Mouse (Mus musculus): ENCODE data around the gene Alox12e. TPM values are rescaled to one million over a fixed set of nuclear protein-coding genes. Genes with fewer than 3 reads are reported as not detected.
A peak's percentile ranks its signal among the peaks of the same experiment; 100 is the strongest.

Gene Alox12e
- polyA plus RNA-seq, 1 experiment from 2014 or later = not detected

DNA sequence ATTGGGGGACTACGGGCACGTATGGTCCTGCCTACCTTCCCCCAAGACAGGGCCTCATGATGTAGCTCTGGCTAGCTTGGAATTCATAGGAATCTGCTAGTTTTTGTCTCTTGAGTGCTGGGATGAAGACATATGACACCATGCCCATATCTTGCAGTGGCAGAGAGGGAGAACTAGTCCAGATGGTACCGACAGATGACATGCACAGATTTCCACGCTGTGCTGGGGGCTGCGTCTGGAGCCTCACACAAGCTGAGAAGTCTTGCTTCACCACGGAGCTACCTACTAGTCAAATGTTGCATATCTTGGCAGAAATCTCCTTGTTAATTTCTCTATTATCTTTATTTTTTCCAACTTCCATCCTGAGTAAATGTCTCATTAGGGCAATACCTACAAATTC lies 28.5 kb downstream of the Alox12e start:
- H3K4me3 ChIP-seq (replicated peaks; ENCODE audit: low read length) = no peak overlapping the region
- no peaks in the 10 kb centered on the region for H3K4me1 ChIP-seq (replicated peaks; ENCODE audit: control insufficient read depth, insufficient read depth, low read length)
- no peaks in the 10 kb centered on the region for H3K27me3 ChIP-seq (replicated peaks; ENCODE audit: control insufficient read depth, insufficient read depth, low read length)
- peak; percentile 63; the same call in 1 of the 2 replicates for ATAC-seq
- 74% methylated on average over 6 of the region's 6 CpGs for WGBS
- peak overlapping the region; percentile 41; the same call in 1 of the 2 replicates for H3K27ac ChIP-seq (ENCODE audit: low read length)
- no peak overlapping the region for H3K9ac ChIP-seq (replicated peaks; ENCODE audit: low read depth, low read length)
- no peaks in the 10 kb centered on the region for H3K36me3 ChIP-seq (ENCODE audit: control insufficient read depth, insufficient read depth)
- no peaks in the 10 kb centered on the region for H3K9me3 ChIP-seq (ENCODE audit: control insufficient read depth, low read length)
- no peak overlapping the region for H3K4me2 ChIP-seq (ENCODE audit: low read length)

DNA sequence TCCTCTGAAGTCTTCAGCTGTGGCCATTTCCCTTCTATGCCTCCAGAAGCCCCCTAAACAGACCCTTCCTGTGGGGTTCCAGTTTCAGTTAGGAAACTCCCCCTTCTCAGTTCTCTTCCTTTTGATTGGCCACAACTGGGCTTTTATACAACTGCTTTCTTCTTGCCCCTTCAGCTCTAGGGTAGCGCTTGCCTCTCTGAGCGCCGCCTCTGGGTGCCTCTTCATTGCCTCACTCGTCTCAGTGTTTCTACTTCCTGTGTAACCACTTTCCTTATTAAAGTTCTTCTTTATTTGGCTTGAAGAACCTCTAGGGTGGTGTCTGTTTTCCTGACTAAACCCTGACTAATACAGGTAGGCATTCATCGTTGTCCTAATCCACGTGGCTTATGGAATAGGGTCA lies 31.2 kb downstream of the Alox12e start:
- H3K36me3 ChIP-seq (ENCODE audit: control insufficient read depth, insufficient read depth) = no peaks in the 10 kb centered on the region
- ATAC-seq = no peak
- H3K4me1 ChIP-seq (replicated peaks; ENCODE audit: control insufficient read depth, insufficient read depth, low read length) = no peaks in the 10 kb centered on the region
- no peak overlapping the region for H3K4me2 ChIP-seq (ENCODE audit: low read length)
- H3K9ac ChIP-seq (replicated peaks; ENCODE audit: low read depth, low read length) = no peak overlapping the region
- H3K4me3 ChIP-seq (replicated peaks; ENCODE audit: low read length) = no peak overlapping the region
- H3K27ac ChIP-seq (ENCODE audit: low read length) = no peak overlapping the region
- no peaks in the 10 kb centered on the region for H3K27me3 ChIP-seq (replicated peaks; ENCODE audit: control insufficient read depth, insufficient read depth, low read length)
- no peaks in the 10 kb centered on the region for H3K9me3 ChIP-seq (ENCODE audit: control insufficient read depth, low read length)
- 82% methylated on average over 6 of the region's 6 CpGs for WGBS

DNA sequence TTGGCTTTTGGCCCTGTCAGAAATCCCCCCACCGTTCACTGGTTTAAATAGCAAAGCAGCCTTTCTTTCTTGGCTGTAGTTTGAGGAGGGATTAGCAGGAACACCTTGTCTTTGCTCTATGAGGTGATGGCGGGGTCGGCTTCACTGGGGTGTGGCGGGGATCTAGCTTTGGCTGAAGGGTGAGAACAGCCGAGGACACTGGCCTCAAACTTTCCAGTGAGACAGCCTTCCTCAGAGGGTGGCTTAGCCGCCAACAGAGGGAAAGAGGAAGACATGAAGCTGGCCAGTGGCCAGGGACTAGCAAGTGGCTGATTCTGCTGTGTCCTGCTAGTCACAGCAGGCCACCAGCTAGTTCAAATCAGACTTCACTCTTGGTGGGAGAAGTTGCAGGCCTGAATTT lies 33.2 kb downstream of the Alox12e start:
- Histone ChIP-seq H3K27me3 (replicated peaks; ENCODE audit: control insufficient read depth, insufficient read depth, low read length) (no peaks in the 10 kb centered on the region), H3K4me2 (ENCODE audit: low read length) (no peak overlapping the region), H3K9ac (replicated peaks; ENCODE audit: low read depth, low read length) (no peak overlapping the region), H3K4me1 (replicated peaks; ENCODE audit: control insufficient read depth, insufficient read depth, low read length) (no peaks in the 10 kb centered on the region), H3K27ac (ENCODE audit: low read length) (no peak overlapping the region), H3K9me3 (ENCODE audit: control insufficient read depth, low read length) (no peaks in the 10 kb centered on the region), H3K4me3 (replicated peaks; ENCODE audit: low read length) (no peak overlapping the region), H3K36me3 (ENCODE audit: control insufficient read depth, insufficient read depth) (no peaks in the 10 kb centered on the region)
- 28% methylated on average over 6 of the region's 6 CpGs for WGBS
- no peak for ATAC-seq

- ATAC-seq = no peak
- no peaks in the 10 kb centered on the region for H3K36me3 ChIP-seq (ENCODE audit: control insufficient read depth, insufficient read depth)
- H3K4me3 ChIP-seq (replicated peaks; ENCODE audit: low read length) = no peak overlapping the region
- no peak overlapping the region for H3K4me2 ChIP-seq (ENCODE audit: low read length)
- no peaks in the 10 kb centered on the region for H3K9me3 ChIP-seq (ENCODE audit: control insufficient read depth, low read length)
- 88% methylated on average over 10 of the region's 10 CpGs for WGBS
- H3K27me3 ChIP-seq (replicated peaks; ENCODE audit: control insufficient read depth, insufficient read depth, low read length) = no peaks in the 10 kb centered on the region
- no peak overlapping the region for H3K27ac ChIP-seq (ENCODE audit: low read length)
- no peak overlapping the region for H3K9ac ChIP-seq (replicated peaks; ENCODE audit: low read depth, low read length)
- H3K4me1 ChIP-seq (replicated peaks; ENCODE audit: control insufficient read depth, insufficient read depth, low read length) = no peaks in the 10 kb centered on the region
Observed at GRCm38 (mm10) chr11:70288102-70288501, 34.3 kb downstream of the Alox12e start.

DNA sequence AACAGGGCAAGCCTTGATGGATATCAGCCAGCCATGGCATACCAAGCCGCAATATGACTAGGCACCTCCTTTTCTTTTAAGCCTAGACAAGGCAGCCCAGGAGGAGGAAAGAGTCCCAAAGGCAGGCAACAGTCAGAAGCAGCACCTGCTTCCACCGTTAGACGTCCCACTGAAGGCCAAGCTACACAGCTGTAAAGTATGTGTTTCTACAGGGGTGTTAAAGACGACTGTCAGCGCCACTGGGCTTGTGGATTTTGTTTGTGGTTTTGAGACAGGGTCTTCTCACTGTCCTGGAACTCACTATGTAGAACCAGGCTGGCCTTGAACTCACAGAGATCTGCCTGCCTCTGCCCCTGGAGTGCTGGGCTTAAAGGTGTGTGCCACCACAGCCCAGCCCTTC lies 36.7 kb downstream of the Alox12e start:
- Histone ChIP-seq H3K36me3 (ENCODE audit: control insufficient read depth, insufficient read depth) (no peaks in the 10 kb centered on the region), H3K4me2 (ENCODE audit: low read length) (no peak overlapping the region), H3K4me1 (replicated peaks; ENCODE audit: control insufficient read depth, insufficient read depth, low read length) (no peaks in the 10 kb centered on the region), H3K27ac (ENCODE audit: low read length) (no peak overlapping the region), H3K9me3 (ENCODE audit: control insufficient read depth, low read length) (no peaks in the 10 kb centered on the region), H3K4me3 (replicated peaks; ENCODE audit: low read length) (no peak overlapping the region), H3K9ac (replicated peaks; ENCODE audit: low read depth, low read length) (no peak overlapping the region), H3K27me3 (replicated peaks; ENCODE audit: control insufficient read depth, insufficient read depth, low read length) (no peaks in the 10 kb centered on the region)
- no peak for ATAC-seq
- 88% methylated on average over 5 of the region's 5 CpGs for WGBS

- no peaks in the 10 kb centered on the region for H3K27me3 ChIP-seq (replicated peaks; ENCODE audit: control insufficient read depth, insufficient read depth, low read length)
- no peak overlapping the region for H3K4me3 ChIP-seq (replicated peaks; ENCODE audit: low read length)
- no peaks in the 10 kb centered on the region for H3K36me3 ChIP-seq (ENCODE audit: control insufficient read depth, insufficient read depth)
- no peak overlapping the region for H3K9ac ChIP-seq (replicated peaks; ENCODE audit: low read depth, low read length)
- H3K27ac ChIP-seq (ENCODE audit: low read length) = no peak overlapping the region
- ATAC-seq = no peak
- WGBS = 85% methylated on average over 3 of the region's 3 CpGs
- H3K4me1 ChIP-seq (replicated peaks; ENCODE audit: control insufficient read depth, insufficient read depth, low read length) = no peaks in the 10 kb centered on the region
- no peaks in the 10 kb centered on the region for H3K9me3 ChIP-seq (ENCODE audit: control insufficient read depth, low read length)
- no peak overlapping the region for H3K4me2 ChIP-seq (ENCODE audit: low read length)
Observed at GRCm38 (mm10) chr11:70284757-70285156, 37.7 kb downstream of the Alox12e start.

GRCm38 (mm10) chr11:70283666-70284065 lies 38.8 kb downstream of the Alox12e start:
- Histone ChIP-seq H3K4me2 (ENCODE audit: low read length) (no peak overlapping the region), H3K9ac (replicated peaks; ENCODE audit: low read depth, low read length) (no peak overlapping the region), H3K27me3 (replicated peaks; ENCODE audit: control insufficient read depth, insufficient read depth, low read length) (no peaks in the 10 kb centered on the region), H3K4me1 (replicated peaks; ENCODE audit: control insufficient read depth, insufficient read depth, low read length) (no peaks in the 10 kb centered on the region), H3K4me3 (replicated peaks; ENCODE audit: low read length) (no peak overlapping the region), H3K36me3 (ENCODE audit: control insufficient read depth, insufficient read depth) (no peaks in the 10 kb centered on the region), H3K9me3 (ENCODE audit: control insufficient read depth, low read length) (no peaks in the 10 kb centered on the region), H3K27ac (ENCODE audit: low read length) (no peak overlapping the region)
- 78% methylated on average over 4 of the region's 4 CpGs for WGBS
- ATAC-seq = no peak

DNA sequence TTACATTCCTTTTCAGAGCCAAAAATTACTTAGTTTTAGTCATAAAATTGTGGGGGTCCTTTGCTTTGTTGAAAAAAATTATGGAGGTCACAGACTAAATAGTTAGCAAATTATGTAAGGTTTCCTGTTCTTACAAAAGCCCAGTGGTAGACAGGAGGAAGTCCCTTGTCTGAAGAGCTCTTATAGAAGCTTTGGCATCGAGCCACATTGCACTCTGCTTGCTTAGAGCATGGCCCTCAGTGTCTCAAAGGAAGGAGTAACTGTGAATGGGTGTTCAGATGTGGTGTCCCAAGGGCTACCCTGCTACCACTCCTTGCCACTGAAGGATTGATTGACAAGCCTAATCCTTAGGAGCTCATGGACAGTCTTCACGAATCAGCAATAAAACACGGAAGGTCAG lies 42.0 kb downstream of the Alox12e start:
- no peaks in the 10 kb centered on the region for H3K9me3 ChIP-seq (ENCODE audit: control insufficient read depth, low read length)
- H3K27me3 ChIP-seq (replicated peaks; ENCODE audit: control insufficient read depth, insufficient read depth, low read length) = no peaks in the 10 kb centered on the region
- H3K27ac ChIP-seq (ENCODE audit: low read length) = no peak overlapping the region
- WGBS = 59% methylated on average over 3 of the region's 3 CpGs
- no peaks in the 10 kb centered on the region for H3K4me1 ChIP-seq (replicated peaks; ENCODE audit: control insufficient read depth, insufficient read depth, low read length)
- no peak for ATAC-seq
- H3K4me3 ChIP-seq (replicated peaks; ENCODE audit: low read length) = no peak overlapping the region
- no peak overlapping the region for H3K4me2 ChIP-seq (ENCODE audit: low read length)
- no peak overlapping the region for H3K9ac ChIP-seq (replicated peaks; ENCODE audit: low read depth, low read length)
- no peaks in the 10 kb centered on the region for H3K36me3 ChIP-seq (ENCODE audit: control insufficient read depth, insufficient read depth)

DNA sequence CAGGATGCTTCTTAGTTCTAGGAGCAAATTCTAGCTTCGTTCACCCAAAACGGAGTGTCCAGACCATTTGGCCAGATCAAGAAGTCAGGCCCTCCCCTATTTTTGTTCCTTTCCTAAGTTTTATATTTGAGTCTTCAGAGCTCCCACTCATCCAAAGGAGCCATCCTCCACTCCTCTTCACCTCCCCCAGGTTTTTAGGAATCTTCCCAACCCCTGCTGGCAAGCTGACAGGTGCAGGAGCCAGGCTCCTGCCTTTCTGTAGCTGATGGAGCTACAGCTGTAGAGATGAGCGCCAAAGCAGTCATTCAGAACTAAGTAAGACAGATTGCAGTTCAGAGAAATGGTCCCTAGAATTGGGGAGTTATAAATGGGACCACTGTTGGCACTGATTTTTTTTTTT lies 43.5 kb downstream of the Alox12e start:
- 84% methylated on average over 3 of the region's 3 CpGs for WGBS
- Histone ChIP-seq H3K4me2 (ENCODE audit: low read length) (no peak overlapping the region), H3K4me3 (replicated peaks; ENCODE audit: low read length) (no peak overlapping the region), H3K4me1 (replicated peaks; ENCODE audit: control insufficient read depth, insufficient read depth, low read length) (no peaks in the 10 kb centered on the region), H3K9me3 (ENCODE audit: control insufficient read depth, low read length) (no peaks in the 10 kb centered on the region), H3K27ac (ENCODE audit: low read length) (no peak overlapping the region), H3K27me3 (replicated peaks; ENCODE audit: control insufficient read depth, insufficient read depth, low read length) (no peaks in the 10 kb centered on the region), H3K9ac (replicated peaks; ENCODE audit: low read depth, low read length) (no peak overlapping the region), H3K36me3 (ENCODE audit: control insufficient read depth, insufficient read depth) (no peaks in the 10 kb centered on the region)
- no peak for ATAC-seq

- Histone ChIP-seq H3K36me3 (ENCODE audit: control insufficient read depth, insufficient read depth) (no peaks in the 10 kb centered on the region), H3K4me1 (replicated peaks; ENCODE audit: control insufficient read depth, insufficient read depth, low read length) (no peaks in the 10 kb centered on the region), H3K9me3 (ENCODE audit: control insufficient read depth, low read length) (no peaks in the 10 kb centered on the region), H3K9ac (replicated peaks; ENCODE audit: low read depth, low read length) (no peak overlapping the region), H3K27ac (ENCODE audit: low read length) (no peak overlapping the region), H3K4me3 (replicated peaks; ENCODE audit: low read length) (no peak overlapping the region), H3K27me3 (replicated peaks; ENCODE audit: control insufficient read depth, insufficient read depth, low read length) (no peaks in the 10 kb centered on the region), H3K4me2 (ENCODE audit: low read length) (no peak overlapping the region)
- ATAC-seq = no peak
- WGBS = 82% methylated on average over 7 of the region's 7 CpGs
Observed at GRCm38 (mm10) chr11:70271641-70272040, 50.8 kb downstream of the Alox12e start.

Data from forebrain, embryonic 16.5 days (tissue).